Mouse (Mus musculus): ENCODE data around the gene Kcnq1. TPM values are rescaled to one million over a fixed set of nuclear protein-coding genes. Genes with fewer than 3 reads are reported as not detected.

The Kcnq1 gene
- polyA plus RNA-seq, 1 experiment from 2014 or later, result 1.0 TPM

GRCm38 (mm10) chr7:143265386-143265785 lies 159.2 kb downstream of the Kcnq1 start:
- peaks cover 81% of the 10 kb centered on the region for H3K36me3 ChIP-seq (replicated peaks)

GRCm38 (mm10) chr7:143265829-143266438 lies 159.8 kb downstream of the Kcnq1 start:
- H3K4me3 ChIP-seq, result no peak overlapping the region
- WGBS, result 57% methylated on average over 8 of the region's 8 CpGs
- no peaks in the 10 kb centered on the region for H3K27me3 ChIP-seq (replicated peaks; ENCODE audit: low read depth, poor library complexity, severe bottlenecking)
- peaks cover 82% of the 10 kb centered on the region for H3K36me3 ChIP-seq (replicated peaks)
- H3K27ac ChIP-seq (replicated peaks), result no peak overlapping the region
- H3K9me3 ChIP-seq, result no peaks in the 10 kb centered on the region
- no peak for DNase-seq (ENCODE audit: low spot score)
- H3K4me1 ChIP-seq, result peaks cover 48% of the 10 kb centered on the region

More at GRCm38 (mm10) chr7:143265386-143265785, 159.2 kb downstream of the Kcnq1 start:
- DNase-seq (ENCODE audit: low spot score), result peak; percentile 31
- no peaks in the 10 kb centered on the region for H3K27me3 ChIP-seq (replicated peaks; ENCODE audit: low read depth, poor library complexity, severe bottlenecking)
- peaks cover 48% of the 10 kb centered on the region for H3K4me1 ChIP-seq
- H3K27ac ChIP-seq (replicated peaks), result no peak overlapping the region
- H3K9me3 ChIP-seq, result no peaks in the 10 kb centered on the region
- H3K4me3 ChIP-seq, result no peak overlapping the region
- WGBS, result 83% methylated on average over 11 of the region's 11 CpGs

GRCm38 (mm10) chr7:143273747-143274146 lies 167.6 kb downstream of the Kcnq1 start:
- Histone ChIP-seq H3K27ac (replicated peaks) (no peak overlapping the region), H3K4me1 (peaks cover 8% of the 10 kb centered on the region; the same call in 1 of the 2 replicates), H3K27me3 (replicated peaks; ENCODE audit: low read depth, poor library complexity, severe bottlenecking) (no peaks in the 10 kb centered on the region), H3K9me3 (no peaks in the 10 kb centered on the region), H3K4me3 (no peak overlapping the region), H3K36me3 (replicated peaks) (peaks cover 86% of the 10 kb centered on the region)
- no peak for DNase-seq (ENCODE audit: low spot score)
- 79% methylated on average over 4 of the region's 4 CpGs for WGBS

GRCm38 (mm10) chr7:143275030-143275429 lies 168.9 kb downstream of the Kcnq1 start:
- Histone ChIP-seq H3K27me3 (replicated peaks; ENCODE audit: low read depth, poor library complexity, severe bottlenecking) (no peaks in the 10 kb centered on the region), H3K9me3 (no peaks in the 10 kb centered on the region), H3K36me3 (replicated peaks) (peaks cover 86% of the 10 kb centered on the region), H3K27ac (replicated peaks) (no peak overlapping the region), H3K4me3 (no peak overlapping the region), H3K4me1 (peaks cover 8% of the 10 kb centered on the region; the same call in 1 of the 2 replicates)
- WGBS, result 90% methylated on average over 7 of the region's 7 CpGs
- no peak for DNase-seq (ENCODE audit: low spot score)

GRCm38 (mm10) chr7:143283625-143284024 lies 177.5 kb downstream of the Kcnq1 start:
- H3K36me3 ChIP-seq (replicated peaks), result peaks cover 75% of the 10 kb centered on the region
- H3K4me3 ChIP-seq, result no peak overlapping the region
- WGBS, result 74% methylated on average over 2 of the region's 2 CpGs

GRCm38 (mm10) chr7:143284866-143285265 lies 178.7 kb downstream of the Kcnq1 start:
- H3K4me3 ChIP-seq, result no peak overlapping the region
- no peaks in the 10 kb centered on the region for H3K27me3 ChIP-seq (replicated peaks; ENCODE audit: low read depth, poor library complexity, severe bottlenecking)
- no peak overlapping the region for H3K27ac ChIP-seq (replicated peaks)
- WGBS, result 46% methylated on average over 1 of the region's 1 CpGs
- H3K9me3 ChIP-seq, result no peaks in the 10 kb centered on the region
- no peak for DNase-seq (ENCODE audit: low spot score)
- peaks cover 40% of the 10 kb centered on the region for H3K4me1 ChIP-seq
- peaks cover 74% of the 10 kb centered on the region for H3K36me3 ChIP-seq (replicated peaks)

More at GRCm38 (mm10) chr7:143283625-143284024, 177.5 kb downstream of the Kcnq1 start:
- Histone ChIP-seq H3K27me3 (replicated peaks; ENCODE audit: low read depth, poor library complexity, severe bottlenecking) (no peaks in the 10 kb centered on the region), H3K4me1 (peaks cover 27% of the 10 kb centered on the region), H3K9me3 (no peaks in the 10 kb centered on the region), H3K27ac (replicated peaks) (no peak overlapping the region)
- no peak for DNase-seq (ENCODE audit: low spot score)

- H3K4me1 ChIP-seq, result peaks cover 46% of the 10 kb centered on the region
- H3K9me3 ChIP-seq, result no peaks in the 10 kb centered on the region
- no peak overlapping the region for H3K27ac ChIP-seq (replicated peaks)
- H3K36me3 ChIP-seq (replicated peaks), result peaks cover 76% of the 10 kb centered on the region
- H3K4me3 ChIP-seq, result no peak overlapping the region
- DNase-seq (ENCODE audit: low spot score), result no peak
- no peaks in the 10 kb centered on the region for H3K27me3 ChIP-seq (replicated peaks; ENCODE audit: low read depth, poor library complexity, severe bottlenecking)
- 87% methylated on average over 3 of the region's 3 CpGs for WGBS
Observed at GRCm38 (mm10) chr7:143285440-143285839, 179.3 kb downstream of the Kcnq1 start.

- no peak overlapping the region for H3K27ac ChIP-seq (replicated peaks)
- no peaks in the 10 kb centered on the region for H3K9me3 ChIP-seq
- no peak overlapping the region for H3K4me3 ChIP-seq
- DNase-seq (ENCODE audit: low spot score), result no peak
- 68% methylated on average over 8 of the region's 8 CpGs for WGBS
- H3K36me3 ChIP-seq (replicated peaks), result peaks cover 79% of the 10 kb centered on the region
- H3K27me3 ChIP-seq (replicated peaks; ENCODE audit: low read depth, poor library complexity, severe bottlenecking), result no peaks in the 10 kb centered on the region
- H3K4me1 ChIP-seq, result peaks cover 50% of the 10 kb centered on the region
Observed at GRCm38 (mm10) chr7:143286532-143287290, 180.5 kb downstream of the Kcnq1 start.

GRCm38 (mm10) chr7:143288135-143288534 lies 182.0 kb downstream of the Kcnq1 start:
- DNase-seq (ENCODE audit: low spot score), result no peak

GRCm38 (mm10) chr7:143289082-143289849 lies 183.1 kb downstream of the Kcnq1 start:
- Histone ChIP-seq H3K36me3 (replicated peaks) (peaks cover 57% of the 10 kb centered on the region), H3K9me3 (no peaks in the 10 kb centered on the region), H3K27me3 (replicated peaks; ENCODE audit: low read depth, poor library complexity, severe bottlenecking) (no peaks in the 10 kb centered on the region), H3K4me3 (no peak overlapping the region), H3K27ac (replicated peaks) (no peak overlapping the region), H3K4me1 (peaks cover 66% of the 10 kb centered on the region)
- WGBS, result 67% methylated on average over 3 of the region's 3 CpGs
- DNase-seq (ENCODE audit: low spot score), result no peak

More at GRCm38 (mm10) chr7:143288135-143288534, 182.0 kb downstream of the Kcnq1 start:
- H3K9me3 ChIP-seq, result no peaks in the 10 kb centered on the region
- no peak overlapping the region for H3K27ac ChIP-seq (replicated peaks)
- no peak overlapping the region for H3K4me3 ChIP-seq
- H3K4me1 ChIP-seq, result peaks cover 63% of the 10 kb centered on the region
- H3K27me3 ChIP-seq (replicated peaks; ENCODE audit: low read depth, poor library complexity, severe bottlenecking), result no peaks in the 10 kb centered on the region
- 90% methylated on average over 7 of the region's 7 CpGs for WGBS
- peaks cover 69% of the 10 kb centered on the region for H3K36me3 ChIP-seq (replicated peaks)

- peak overlapping the region; percentile 68 for H3K4me3 ChIP-seq
- H3K27me3 ChIP-seq (replicated peaks; ENCODE audit: low read depth, poor library complexity, severe bottlenecking), result no peaks in the 10 kb centered on the region
- H3K27ac ChIP-seq (replicated peaks), result peak overlapping the region; percentile 86
- whole genome bisulfite sequencing, result 49% methylated on average over 20 of the region's 20 CpGs
- DNase-seq (ENCODE audit: low spot score), result peak; percentile 21
- peaks cover 35% of the 10 kb centered on the region for H3K4me1 ChIP-seq
- peaks cover 22% of the 10 kb centered on the region for H3K9me3 ChIP-seq
- peaks cover 25% of the 10 kb centered on the region for H3K36me3 ChIP-seq (replicated peaks)
Observed at GRCm38 (mm10) chr7:143294690-143295355, 188.7 kb downstream of the Kcnq1 start.

Data from embryonic facial prominence, embryonic 10.5 days (tissue).